Mouse (Mus musculus) cerebellum, adult 2 months (tissue): ENCODE data around the gene Slc35b4.

ENCODE experiments used
- CTCF ChIP-seq: fragments of 200-500 bp; IDR thresholded peaks from 2 replicates; pipeline ENCODE4 v1.5.1; 2011; ENCODE audit warnings: low read depth, mild to moderate bottlenecking, control low read depth, low read length, moderate library complexity, borderline replicate concordance; ENCODE audit not compliant: insufficient read depth
- POLR2A ChIP-seq: fragments of 200-500 bp; IDR thresholded peaks from 2 replicates; pipeline ENCODE4 v1.6.1; 2011; ENCODE audit warnings: low read length, control low read depth, borderline replicate concordance; ENCODE audit not compliant: insufficient read depth

DNA sequence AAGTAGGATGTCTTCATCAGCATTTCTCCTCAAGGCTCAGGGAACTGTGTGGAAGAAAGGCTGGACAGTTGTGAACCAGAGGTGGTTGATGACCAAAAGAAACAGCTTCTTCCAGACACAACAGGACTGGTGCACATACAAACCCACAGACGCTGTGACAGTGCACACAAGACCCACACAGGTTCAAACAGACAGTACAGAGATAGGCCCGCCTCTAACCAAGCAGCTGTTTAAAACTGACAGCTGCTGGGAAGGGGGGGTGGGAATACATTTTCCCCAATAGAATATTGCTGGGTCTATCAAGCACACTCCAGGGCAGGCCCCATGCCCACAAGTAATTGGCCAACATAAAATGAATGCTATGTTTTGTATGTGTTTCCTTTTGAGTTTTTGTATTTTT lies 52.5 kb downstream of the Slc35b4 start:
- TF ChIP-seq POLR2A (no peak), CTCF (no peak)
